Mouse (Mus musculus): ENCODE data around the gene Marco. TPM values are rescaled to one million over a fixed set of nuclear protein-coding genes. Genes with fewer than 3 reads are reported as not detected.

The Marco gene
- total RNA-seq, 2 experiments from 2014 or later: not detected

DNA sequence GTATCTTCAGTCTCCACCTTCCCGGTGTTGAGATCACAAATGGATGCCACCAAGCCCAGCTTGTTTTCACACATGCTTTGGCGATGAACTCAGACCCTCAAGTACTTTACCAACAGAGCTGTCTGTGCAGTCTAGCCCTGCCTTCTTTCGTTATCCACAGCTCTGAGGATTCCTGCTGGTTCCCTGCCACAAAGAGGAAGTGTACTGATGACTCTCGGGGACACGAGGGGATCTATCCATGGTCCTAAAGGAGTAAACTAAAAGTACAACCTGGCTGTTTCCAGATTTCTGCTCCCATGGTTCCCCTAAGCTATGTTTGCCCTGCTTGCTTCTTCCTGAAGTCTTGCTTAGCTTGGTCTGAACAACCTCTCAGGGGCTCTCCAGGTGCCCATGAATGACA lies 23.9 kb downstream of the Marco start:
- no peak for TF ChIP-seq CTCF (IDR thresholded peaks at IDR 0.05)
- intact Hi-C loops (cut with DNase I): no loop called here
- Histone ChIP-seq H3K4me3 (no peak overlapping the region), H3K27ac (no peak overlapping the region)
- no peak for DNase-seq (ENCODE audit: extremely low spot score in 1 of 2, low spot score in 2 of 2)

- intact Hi-C loops (cut with DNase I): no loop called here
- Histone ChIP-seq H3K27ac (no peak overlapping the region), H3K4me3 (no peak overlapping the region)
- TF ChIP-seq CTCF (IDR thresholded peaks at IDR 0.05): no peak
- DNase-seq (ENCODE audit: extremely low spot score in 1 of 2, low spot score in 2 of 2): no peak
Measured at GRCm38 (mm10) chr1:120474825-120475224, 30.0 kb downstream of the Marco start.

- peak; percentile 60 for TF ChIP-seq CTCF (IDR thresholded peaks at IDR 0.05)
- peak; percentile 29 to 40 for DNase-seq (ENCODE audit: extremely low spot score in 1 of 2, low spot score in 2 of 2)
- intact Hi-C loops (cut with DNase I): loop anchor here (2.0 to 5.0 kb wide), 2 partner anchors 142 to 297 kb away; no protein-coding TSS in a partner anchor
- H3K4me3 ChIP-seq: no peak overlapping the region
- H3K27ac ChIP-seq: no peak overlapping the region
Measured at GRCm38 (mm10) chr1:120468891-120469290, 35.9 kb downstream of the Marco start.

DNA sequence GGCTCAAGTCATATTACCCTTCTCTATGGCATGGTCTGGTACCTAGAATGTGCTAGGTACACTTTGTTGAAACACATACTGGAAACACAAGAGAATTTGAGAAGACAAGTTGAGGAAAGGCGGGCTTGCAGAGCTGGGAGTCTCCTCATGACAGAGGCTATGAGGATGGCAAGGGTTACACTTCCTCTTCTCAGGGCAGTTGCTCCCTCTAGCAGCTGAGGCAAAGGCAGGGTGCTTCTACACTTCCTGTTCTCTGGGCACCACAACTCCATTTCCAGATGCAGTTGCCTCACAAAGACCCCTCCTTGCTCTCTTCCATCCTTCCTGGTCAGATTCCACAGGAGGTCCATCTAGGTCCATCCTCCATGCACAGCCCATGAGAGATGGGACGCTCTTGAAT lies 37.5 kb downstream of the Marco start:
- TF ChIP-seq CTCF (IDR thresholded peaks at IDR 0.05): no peak
- Histone ChIP-seq H3K27ac (no peak overlapping the region), H3K4me3 (no peak overlapping the region)
- no peak for DNase-seq (ENCODE audit: extremely low spot score in 1 of 2, low spot score in 2 of 2)
- intact Hi-C loops (cut with DNase I): loop anchor here (5.0 kb wide), 1 partner anchor 295 kb away; no protein-coding TSS in a partner anchor

GRCm38 (mm10) chr1:120466751-120467150 lies 38.1 kb downstream of the Marco start:
- Histone ChIP-seq H3K4me3 (no peak overlapping the region), H3K27ac (no peak overlapping the region)
- intact Hi-C loops (cut with DNase I): loop anchor here (5.0 kb wide), 1 partner anchor 294 kb away; no protein-coding TSS in a partner anchor
- no peak for TF ChIP-seq CTCF (IDR thresholded peaks at IDR 0.05)
- no peak for DNase-seq (ENCODE audit: extremely low spot score in 1 of 2, low spot score in 2 of 2)

- no peak overlapping the region for H3K27ac ChIP-seq
- no peak for TF ChIP-seq CTCF (IDR thresholded peaks at IDR 0.05)
- intact Hi-C loops (cut with DNase I): no loop called here
- H3K4me3 ChIP-seq: no peak overlapping the region
- DNase-seq (ENCODE audit: extremely low spot score in 1 of 2, low spot score in 2 of 2): no peak
Measured at GRCm38 (mm10) chr1:120459032-120459431, 45.8 kb downstream of the Marco start.

- DNase-seq (ENCODE audit: extremely low spot score in 1 of 2, low spot score in 2 of 2): no peak
- intact Hi-C loops (cut with DNase I): no loop called here
- H3K4me3 ChIP-seq: no peak overlapping the region
- H3K27ac ChIP-seq: no peak overlapping the region
- TF ChIP-seq CTCF (IDR thresholded peaks at IDR 0.05): no peak
Measured at GRCm38 (mm10) chr1:120458524-120458923, 46.3 kb downstream of the Marco start.

GRCm38 (mm10) chr1:120451486-120452270 lies 53.1 kb downstream of the Marco start:
- Histone ChIP-seq H3K27ac (no peak overlapping the region), H3K4me3 (no peak overlapping the region)
- no peak for DNase-seq (ENCODE audit: extremely low spot score in 1 of 2, low spot score in 2 of 2)
- intact Hi-C loops (cut with DNase I): no loop called here
- no peak for TF ChIP-seq CTCF (IDR thresholded peaks at IDR 0.05)

GRCm38 (mm10) chr1:120449662-120450061 lies 55.2 kb downstream of the Marco start:
- no peak overlapping the region for H3K4me3 ChIP-seq
- H3K27ac ChIP-seq: no peak overlapping the region
- no peak for DNase-seq (ENCODE audit: extremely low spot score in 1 of 2, low spot score in 2 of 2)
- intact Hi-C loops (cut with DNase I): no loop called here
- TF ChIP-seq CTCF (IDR thresholded peaks at IDR 0.05): no peak

- no peak for TF ChIP-seq CTCF (IDR thresholded peaks at IDR 0.05)
- Histone ChIP-seq H3K27ac (no peak overlapping the region), H3K4me3 (no peak overlapping the region)
- no peak for DNase-seq (ENCODE audit: extremely low spot score in 1 of 2, low spot score in 2 of 2)
- intact Hi-C loops (cut with DNase I): no loop called here
Measured at GRCm38 (mm10) chr1:120443228-120443639, 61.6 kb downstream of the Marco start.

GRCm38 (mm10) chr1:120441587-120441986 lies 63.2 kb downstream of the Marco start:
- no peak overlapping the region for H3K4me3 ChIP-seq
- no peak for DNase-seq (ENCODE audit: extremely low spot score in 1 of 2, low spot score in 2 of 2)
- H3K27ac ChIP-seq: no peak overlapping the region
- intact Hi-C loops (cut with DNase I): no loop called here
- no peak for TF ChIP-seq CTCF (IDR thresholded peaks at IDR 0.05)

DNA sequence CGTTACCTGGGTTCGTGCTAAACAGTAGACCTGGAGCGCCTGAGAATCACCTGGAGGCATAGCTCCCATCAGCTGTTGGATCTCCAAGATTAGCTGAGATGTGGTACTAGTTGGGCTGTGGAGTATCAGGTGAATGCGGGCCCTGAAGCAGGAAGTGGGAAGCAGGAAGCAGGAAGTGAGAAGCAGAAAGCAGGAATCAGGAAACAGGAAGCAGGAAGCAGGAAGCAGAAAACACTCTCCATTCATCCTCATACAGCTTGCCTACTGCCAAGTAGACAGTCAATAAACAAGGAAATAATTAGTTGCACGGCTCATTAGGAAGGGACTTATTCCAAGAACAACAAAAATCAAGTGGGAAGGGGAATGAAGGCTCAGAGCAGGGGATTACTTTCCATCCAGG lies 69.2 kb downstream of the Marco start:
- DNase-seq (ENCODE audit: extremely low spot score in 1 of 2, low spot score in 2 of 2): no peak
- Histone ChIP-seq H3K27ac (no peak overlapping the region), H3K4me3 (no peak overlapping the region)
- intact Hi-C loops (cut with DNase I): no loop called here
- no peak for TF ChIP-seq CTCF (IDR thresholded peaks at IDR 0.05)

DNA sequence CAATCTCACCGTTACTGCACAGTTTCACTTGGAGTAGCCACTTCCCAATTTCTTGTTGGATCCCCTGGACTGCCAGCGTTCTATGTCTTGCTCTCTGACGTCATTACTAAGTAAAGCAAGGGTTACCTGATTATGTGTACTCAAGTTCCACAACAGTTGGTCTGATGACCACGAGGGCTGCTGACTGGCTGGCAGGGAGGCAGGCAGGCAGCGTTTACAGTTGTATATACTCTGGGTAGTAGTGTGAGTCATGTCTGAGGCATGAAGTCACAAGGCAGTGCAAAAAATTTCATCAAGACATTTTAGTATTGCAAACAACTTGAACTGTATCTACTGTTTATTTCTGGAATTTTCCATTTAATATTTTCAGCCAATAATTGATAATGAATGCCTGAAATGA lies 74.7 kb downstream of the Marco start:
- intact Hi-C loops (cut with DNase I): no loop called here
- Histone ChIP-seq H3K27ac (no peak overlapping the region), H3K4me3 (no peak overlapping the region)
- no peak for DNase-seq (ENCODE audit: extremely low spot score in 1 of 2, low spot score in 2 of 2)
- TF ChIP-seq CTCF (IDR thresholded peaks at IDR 0.05): no peak

Measured in left cerebral cortex, adult 2 months (tissue).